Mouse (Mus musculus) erythroblast, embryonic 14.5 days (primary cell): ENCODE data around the gene Klhdc4.

ENCODE experiments used
- GATA1 ChIP-seq: IDR thresholded peaks from 2 replicates; pipeline ENCODE4 v1.6.1; 2012; ENCODE audit warnings: low read length, inconsistent platforms, mixed read lengths
- TAL1 ChIP-seq: IDR thresholded peaks from 3 replicates; pipeline ENCODE4 v1.6.1; 2012; ENCODE audit warnings: low read length, inconsistent platforms, mixed read lengths

- TF ChIP-seq TAL1: no peak
- TF ChIP-seq GATA1: no peak
Observed at GRCm38 (mm10) chr8:121868196-121868595, 38.8 kb upstream of the Klhdc4 start.
